Mouse (Mus musculus) activated CD4-positive, CD25-positive, alpha-beta regulatory T cell, adult 4 months (primary cell): ENCODE data around the gene Evx1. TPM values are rescaled to one million over a fixed set of nuclear protein-coding genes. Genes with fewer than 3 reads are reported as not detected.
"Not testable (repeated sequence)": the region's sequence is repeated elsewhere in the genome, so short reads cannot be mapped to it uniquely, and the experiment has no call there.

Experiments used
- ATAC-seq: one replicate; pipeline ENCODE4 v1.8.0; 2017
- polyA plus RNA-seq, 2 experiments: library from polyadenylated mRNA; unstranded; fragments of 100-300 nt; shearing (Covaris generic); gene quantifications; one replicate each; pipeline ENCODE4 v1.2.1; 2017

Evx1 gene
- polyA plus RNA-seq, 2 experiments from 2014 or later, result not detected

DNA sequence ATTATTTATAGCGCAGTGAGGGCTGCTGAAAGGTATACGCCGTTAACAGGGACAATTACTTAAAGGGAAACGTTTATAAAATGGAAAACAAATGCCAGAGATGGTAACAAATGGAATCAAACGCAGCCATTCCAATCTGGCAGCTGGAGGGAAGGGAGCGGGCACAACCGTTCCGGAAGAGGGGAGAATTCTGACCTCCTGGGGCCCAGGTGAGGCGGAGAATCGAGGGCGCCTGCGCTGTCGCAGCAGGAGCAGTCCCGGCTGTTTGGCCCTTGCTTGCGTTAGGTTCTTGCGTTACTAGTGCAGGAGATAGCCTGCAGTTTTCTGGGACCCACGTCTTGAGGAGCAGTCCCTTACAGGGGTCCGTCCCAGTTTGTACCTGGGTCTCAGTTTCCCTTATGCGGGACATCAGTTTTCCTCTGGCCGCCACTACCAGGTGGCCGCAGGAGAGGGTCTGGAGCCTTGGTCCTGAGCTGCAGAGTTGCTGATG, 8.6 kb downstream of the Evx1 start:
- ATAC-seq, result no peak

DNA sequence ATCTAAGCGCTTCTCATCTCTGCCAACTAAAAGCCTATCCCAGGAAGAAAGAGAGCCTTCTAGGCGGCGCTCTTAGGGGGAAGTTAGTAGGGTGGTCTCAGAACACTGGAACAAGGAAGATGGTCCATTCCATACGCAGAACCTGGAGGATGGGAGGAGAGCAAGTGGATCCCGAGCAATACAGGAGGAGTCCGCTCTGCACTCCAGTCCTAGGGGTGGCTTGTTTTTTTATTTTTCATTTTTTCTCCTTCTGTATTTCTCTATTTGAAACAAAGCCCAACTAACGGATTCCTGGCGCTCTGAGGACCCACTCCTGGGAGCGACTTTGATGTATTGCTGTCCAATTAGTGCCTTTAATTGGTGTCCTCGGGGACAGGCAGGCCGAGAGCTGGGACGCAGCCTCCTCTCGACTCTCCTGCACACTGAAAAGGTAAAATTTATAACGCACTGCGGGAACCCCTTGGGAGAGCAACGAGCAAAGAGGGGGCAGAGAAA, 9.5 kb downstream of the Evx1 start:
- ATAC-seq, result no peak

GRCm38 (mm10) chr6:52323292-52323691, 10.0 kb downstream of the Evx1 start:
- ATAC-seq, result no peak

GRCm38 (mm10) chr6:52324061-52324460, 10.8 kb downstream of the Evx1 start:
- no peak for ATAC-seq

DNA sequence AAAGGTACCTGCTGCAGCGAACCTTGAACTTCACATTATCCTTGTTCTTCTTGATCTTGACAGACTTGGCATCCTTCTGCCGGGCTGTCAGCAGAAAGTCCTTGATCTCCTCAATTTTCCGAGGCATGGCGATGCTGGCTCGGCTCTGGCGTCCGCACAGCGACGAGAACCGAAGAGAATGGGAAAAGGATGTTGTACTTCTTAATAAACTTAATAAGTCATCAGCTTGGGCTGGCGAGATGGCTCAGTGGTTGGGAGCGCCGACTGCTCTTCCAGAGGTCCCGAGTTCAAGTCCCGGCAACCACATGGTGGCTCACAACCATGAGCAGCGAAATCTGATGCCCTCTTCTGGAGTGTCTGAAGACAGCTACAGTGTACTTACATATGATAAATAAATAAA, 33.5 kb downstream of the Evx1 start:
- ATAC-seq, result not testable (repeated sequence)

DNA sequence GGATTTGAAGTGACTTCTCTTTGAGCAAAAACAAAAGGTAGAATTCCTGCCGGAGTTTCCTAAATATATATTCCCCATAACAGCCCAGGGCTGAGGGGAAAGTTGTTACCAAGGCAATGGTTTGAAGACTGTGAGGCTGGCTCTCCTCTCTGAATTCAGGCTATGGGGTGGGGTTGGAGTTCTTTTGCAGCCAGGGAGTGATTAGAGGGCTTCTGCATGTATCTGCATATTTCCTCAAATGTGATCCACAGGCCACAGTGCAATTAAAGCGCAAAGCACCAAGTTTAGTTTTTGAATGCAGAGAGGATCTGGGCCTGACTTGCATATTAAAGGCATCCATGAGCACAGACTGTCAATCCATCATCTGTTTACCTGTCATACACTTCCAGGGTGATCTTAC, 52.7 kb downstream of the Evx1 start:
- no peak for ATAC-seq

DNA sequence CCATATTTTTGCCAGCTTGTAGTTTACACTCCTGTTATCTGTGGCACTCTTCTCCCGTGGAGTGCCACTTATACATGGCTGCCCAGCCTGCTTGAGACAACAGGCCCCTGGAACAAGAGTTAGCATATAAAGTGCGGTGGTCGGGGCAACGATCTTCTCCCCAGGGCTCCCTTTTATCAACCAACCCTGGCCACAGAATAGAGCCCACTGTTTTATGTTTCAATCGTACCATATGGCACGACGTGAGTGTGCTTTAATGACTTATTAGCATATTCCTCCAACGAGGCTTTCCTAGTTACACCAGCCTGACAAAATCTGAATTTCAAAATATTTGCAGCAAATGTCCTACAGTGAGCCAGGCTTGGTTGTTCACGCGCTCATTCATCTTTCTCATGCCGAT, 53.2 kb downstream of the Evx1 start:
- ATAC-seq, result no peak

DNA sequence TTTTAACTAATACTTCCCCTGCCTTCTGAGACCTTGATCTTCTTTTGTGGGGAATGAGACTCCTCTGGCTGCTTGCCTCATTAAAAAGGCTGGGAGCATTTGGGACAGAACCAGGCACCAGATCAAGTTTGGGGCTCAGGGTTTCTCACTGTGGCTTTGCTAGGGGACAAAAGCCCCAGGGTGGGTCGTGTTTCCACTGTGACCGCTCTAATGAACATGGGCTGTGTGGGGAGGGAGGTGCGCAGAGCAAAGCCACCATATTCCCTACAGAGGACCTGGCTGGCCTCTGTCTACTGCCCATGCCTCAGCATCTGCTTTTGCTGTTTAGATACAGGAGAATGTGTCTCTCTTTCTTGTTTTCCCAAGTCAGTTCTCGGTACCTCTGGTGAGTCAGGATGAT, 53.8 kb downstream of the Evx1 start:
- ATAC-seq, result no peak

Other genes starting within 250 kb of the Evx1 start
- not detected for gene Hoxa1, start 155.2 kb upstream of the Evx1 start, polyA plus RNA-seq
- gene Hoxa2, start 148.7 kb upstream of the Evx1 start, polyA plus RNA-seq, result not detected
- not detected for gene 5730596B20Rik, start 136.0 kb upstream of the Evx1 start, polyA plus RNA-seq
- not detected for gene Hoxa4, start 121.7 kb upstream of the Evx1 start, polyA plus RNA-seq
- not detected for gene Hoxa5, start 108.9 kb upstream of the Evx1 start, polyA plus RNA-seq
- not detected for gene Hoxa6, start 104.8 kb upstream of the Evx1 start, polyA plus RNA-seq
- under 1 TPM in 1 of 2 experiments, not detected in 1; 0.21 TPM for gene Hoxa3, start 100.2 kb upstream of the Evx1 start, polyA plus RNA-seq
- not detected for gene Gm28308, start 100.2 kb upstream of the Evx1 start, polyA plus RNA-seq
- gene Hoxa7, start 91.6 kb upstream of the Evx1 start, polyA plus RNA-seq, result not detected
- gene Hoxa9, start 82.4 kb upstream of the Evx1 start, polyA plus RNA-seq, result under 1 TPM in 1 of 2 experiments, not detected in 1; 0.11 TPM
- not detected for gene Hoxa10, start 72.6 kb upstream of the Evx1 start, polyA plus RNA-seq
- not detected for gene Hoxa11, start 67.7 kb upstream of the Evx1 start, polyA plus RNA-seq
- not detected for gene Hoxa13, start 52.6 kb upstream of the Evx1 start, polyA plus RNA-seq